Mouse (Mus musculus) brain, embryonic 14.5 days (tissue): ENCODE measurements around the gene Pard6a.

Experiments
- CTCF ChIP-seq: fragments of 200-500 bp; IDR thresholded peaks from 2 replicates; pipeline ENCODE4 v1.5.1; 2012; ENCODE audit warnings: inconsistent platforms, mild to moderate bottlenecking, moderate library complexity, borderline replicate concordance; ENCODE audit not compliant: insufficient read depth, insufficient read length; ENCODE audit errors: extremely low read depth
- POLR2A ChIP-seq: fragments of 200-500 bp; IDR thresholded peaks from 2 replicates; pipeline ENCODE4 v1.6.1; 2012; ENCODE audit warnings: mild to moderate bottlenecking, inconsistent platforms, borderline replicate concordance; ENCODE audit not compliant: poor library complexity, insufficient read depth, insufficient read length, severe bottlenecking; ENCODE audit errors: extremely low read depth

- TF ChIP-seq CTCF (no peak), POLR2A (no peak)
These were observed 11.5 kb upstream of the Pard6a start for GRCm38 (mm10) chr8:105689256-105689982.
